Mouse (Mus musculus): ENCODE measurements around the gene Pnma3.

DNA sequence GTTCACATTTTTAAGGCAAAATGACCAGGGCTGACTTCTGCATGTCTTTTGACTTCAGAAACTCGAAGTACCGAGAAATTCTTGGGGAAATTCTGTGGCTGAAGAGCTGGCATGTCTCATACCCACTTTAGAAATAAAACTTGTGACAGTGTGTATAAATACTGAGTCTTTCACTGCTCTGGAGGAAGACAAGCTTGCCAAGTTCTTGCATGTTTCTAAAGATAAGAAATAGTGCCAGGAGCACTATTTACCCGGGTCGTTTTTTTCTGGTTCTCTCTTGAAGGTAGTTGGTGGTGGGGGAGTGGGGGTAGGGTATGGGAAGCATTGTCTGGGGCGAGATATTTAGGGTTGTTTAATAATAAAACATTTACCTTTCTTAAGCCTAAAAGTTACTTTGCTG, 2.3 kb upstream of the Pnma3 start:
- no peak for TF ChIP-seq CTCF (IDR thresholded peaks at IDR 0.05; ENCODE audit: extremely low read depth, insufficient read depth, low read length)
- no peak for TF ChIP-seq POLR2A (IDR thresholded peaks at IDR 0.05; ENCODE audit: extremely low read depth, insufficient read depth, low read length)

All from cortical plate, adult 2 months (tissue).